Mouse (Mus musculus) spleen, postnatal 4 days (tissue): ENCODE data around the gene Asmt.

Experiments used
- DNase-seq, 2 experiments: peaks; one replicate each; pipeline ENCODE4 v3.0.0; 2022; ENCODE audit warnings: low spot score in 2 of 2

The Asmt gene

DNA sequence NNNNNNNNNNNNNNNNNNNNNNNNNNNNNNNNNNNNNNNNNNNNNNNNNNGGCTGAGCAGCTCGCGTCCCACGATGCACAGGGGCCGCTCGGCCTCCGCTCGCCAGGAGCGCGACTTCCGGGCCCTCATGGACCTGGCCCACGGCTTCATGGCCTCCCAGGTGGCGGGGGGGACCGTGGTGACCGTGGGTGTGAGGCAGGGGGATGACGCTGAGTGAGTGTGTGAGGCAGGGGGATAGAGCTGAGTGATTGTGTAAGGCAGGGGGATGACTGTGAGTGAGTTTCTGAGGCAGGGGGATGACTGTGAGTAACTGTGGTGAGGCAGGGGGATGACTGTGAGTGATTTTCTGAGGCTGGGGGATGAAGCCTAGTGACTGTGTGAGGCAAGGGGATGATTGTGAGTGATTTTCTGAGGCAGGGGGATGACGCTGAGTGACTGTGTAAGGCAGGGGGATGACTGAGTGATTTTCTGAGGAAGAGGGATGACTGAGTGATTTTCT lies at the start of gene Asmt:
Asmt (plus strand) TSS at position 51 of the 499 bp plus-strand sequence.
- no peak for DNase-seq

DNA sequence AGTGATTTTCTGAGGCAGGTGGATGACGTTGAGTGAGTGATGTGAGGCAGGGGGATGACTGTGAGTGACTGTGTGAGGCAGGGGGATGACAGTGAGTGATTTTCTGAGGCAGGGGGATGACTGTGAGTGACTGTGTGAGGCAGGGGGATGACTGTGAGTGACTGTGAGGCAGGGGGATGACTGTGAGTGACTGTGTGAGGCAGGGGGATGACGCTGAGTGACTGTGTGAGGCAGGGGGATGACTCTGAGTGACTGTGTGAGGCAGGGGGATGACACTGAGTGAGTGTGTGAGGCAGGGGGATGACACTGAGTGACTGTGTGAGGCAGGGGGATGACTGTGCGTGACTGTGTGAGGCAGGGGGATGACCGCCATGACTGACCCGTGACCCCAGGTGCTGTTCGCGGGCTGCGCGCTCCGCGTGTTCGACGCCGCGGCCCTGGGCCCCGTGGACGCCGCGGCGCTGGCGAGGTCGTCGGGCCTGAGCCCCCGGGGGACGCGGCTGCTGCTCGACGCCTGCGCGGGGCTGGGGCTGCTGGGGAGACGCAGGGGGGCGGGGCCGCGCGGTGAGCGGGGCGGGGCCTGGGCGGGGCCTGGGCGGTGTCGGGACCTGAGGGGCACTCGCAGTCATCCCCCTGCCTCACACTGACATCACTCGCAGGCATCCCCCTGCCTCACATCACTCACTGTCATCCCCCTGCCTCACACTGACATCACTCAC lies 948 bp downstream of the Asmt start:
- DNase-seq, result peak in 1 of 2 experiments; percentile 73

DNA sequence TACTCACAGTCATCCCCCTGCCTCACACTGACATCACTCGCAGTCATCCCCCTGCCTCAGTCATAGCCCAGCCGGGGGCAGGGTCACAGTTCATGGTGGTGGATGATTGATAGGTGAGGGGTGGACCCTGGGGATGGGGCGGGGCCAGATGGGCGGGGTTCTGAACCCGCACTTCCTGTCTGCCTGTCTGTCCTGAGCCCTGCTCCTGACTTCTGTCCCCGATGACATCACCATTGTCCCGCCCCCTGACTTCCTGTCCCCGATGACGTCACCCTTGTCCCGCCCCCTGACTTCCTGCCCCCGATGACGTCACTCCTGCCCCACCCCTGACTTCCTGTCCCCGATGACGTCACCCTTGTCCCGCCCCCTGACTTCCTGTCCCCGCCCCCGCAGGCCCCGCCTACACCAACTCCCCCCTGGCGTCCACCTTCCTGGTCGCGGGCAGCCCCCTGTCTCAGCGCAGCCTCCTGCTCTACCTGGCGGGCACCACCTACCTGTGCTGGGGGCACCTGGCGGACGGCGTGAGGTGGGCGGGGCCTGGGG lies 1.9 kb downstream of the Asmt start:
- peak; percentile 32 to 71 for DNase-seq

DNA sequence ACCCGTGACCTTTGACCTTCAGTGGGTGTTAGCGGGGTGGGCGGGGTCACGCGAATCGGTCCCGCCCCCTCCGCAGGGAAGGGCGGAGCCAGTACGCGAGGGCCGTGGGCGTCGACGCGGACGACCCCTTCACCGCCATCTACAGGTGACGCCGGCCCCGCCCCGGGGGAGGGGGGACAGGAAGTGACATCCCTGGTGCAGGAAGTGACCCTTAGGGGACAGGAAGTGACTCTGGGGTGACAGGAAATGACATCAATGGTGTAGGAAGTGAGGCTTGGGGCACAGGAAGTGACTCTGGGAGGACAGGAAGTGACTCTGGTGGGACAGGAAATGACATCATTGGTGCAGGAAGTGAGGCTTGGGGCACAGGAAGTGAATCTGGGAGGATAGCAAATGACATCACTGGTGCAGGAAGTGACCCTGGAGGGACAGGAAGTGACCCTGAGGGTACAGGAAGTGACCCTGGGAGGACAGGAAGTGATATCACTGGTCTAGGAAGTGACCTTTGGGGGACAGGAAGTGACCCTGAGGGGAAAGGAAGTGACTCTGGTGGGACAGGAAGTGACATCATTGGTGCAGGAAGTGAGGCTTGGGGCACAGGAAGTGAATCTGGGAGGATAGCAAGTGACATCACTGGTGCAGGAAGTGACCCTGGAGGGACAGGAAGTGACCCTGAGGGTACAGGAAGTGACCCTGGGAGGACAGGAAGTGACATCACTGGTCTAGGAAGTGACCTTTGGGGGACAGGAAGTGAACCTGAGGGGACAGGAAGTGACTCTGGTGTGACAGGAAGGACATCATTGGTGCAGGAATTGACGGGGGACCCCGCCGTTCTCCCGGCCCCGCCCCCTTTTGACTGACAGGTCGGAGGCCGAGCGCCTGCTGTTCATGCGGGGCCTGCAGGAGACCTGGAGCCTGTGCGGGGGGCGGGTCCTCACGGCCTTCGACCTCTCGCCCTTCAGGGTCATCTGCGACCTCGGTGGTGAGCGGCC lies 2.7 kb downstream of the Asmt start:
- DNase-seq, result peak in 1 of 2 experiments; percentile 65

DNA sequence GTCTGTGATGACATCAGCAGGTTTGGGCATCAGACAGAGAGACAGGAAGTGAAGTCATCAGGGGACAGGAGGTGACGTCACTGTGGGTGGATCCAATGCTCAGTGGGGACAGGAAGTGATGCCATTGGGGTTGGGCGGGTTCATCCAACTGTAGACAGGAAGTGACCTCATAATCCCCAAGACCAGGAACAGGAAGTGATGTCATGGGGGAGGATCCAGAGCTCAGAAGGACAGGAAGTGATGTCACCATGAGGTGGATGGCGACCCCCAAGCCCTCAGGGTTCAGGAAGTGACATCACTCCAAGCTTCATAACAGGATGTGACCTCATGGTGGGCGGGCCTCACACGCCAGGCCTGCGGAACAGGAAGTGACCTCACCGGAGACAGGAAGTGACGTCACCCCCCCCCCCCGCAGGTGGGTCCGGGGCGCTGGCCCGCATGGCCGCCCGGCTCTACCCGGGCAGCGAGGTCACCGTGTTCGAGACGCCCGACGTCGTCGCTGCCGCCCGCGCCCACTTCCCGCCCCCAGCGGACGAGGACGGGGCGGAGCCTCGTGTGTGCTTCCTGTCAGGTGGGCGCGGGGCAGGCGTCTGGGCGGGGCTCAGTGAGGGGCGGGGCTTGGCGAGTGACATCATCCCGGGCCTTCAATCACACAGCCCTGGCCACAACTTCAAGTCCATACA lies 3.6 kb downstream of the Asmt start:
- no peak for DNase-seq

DNA sequence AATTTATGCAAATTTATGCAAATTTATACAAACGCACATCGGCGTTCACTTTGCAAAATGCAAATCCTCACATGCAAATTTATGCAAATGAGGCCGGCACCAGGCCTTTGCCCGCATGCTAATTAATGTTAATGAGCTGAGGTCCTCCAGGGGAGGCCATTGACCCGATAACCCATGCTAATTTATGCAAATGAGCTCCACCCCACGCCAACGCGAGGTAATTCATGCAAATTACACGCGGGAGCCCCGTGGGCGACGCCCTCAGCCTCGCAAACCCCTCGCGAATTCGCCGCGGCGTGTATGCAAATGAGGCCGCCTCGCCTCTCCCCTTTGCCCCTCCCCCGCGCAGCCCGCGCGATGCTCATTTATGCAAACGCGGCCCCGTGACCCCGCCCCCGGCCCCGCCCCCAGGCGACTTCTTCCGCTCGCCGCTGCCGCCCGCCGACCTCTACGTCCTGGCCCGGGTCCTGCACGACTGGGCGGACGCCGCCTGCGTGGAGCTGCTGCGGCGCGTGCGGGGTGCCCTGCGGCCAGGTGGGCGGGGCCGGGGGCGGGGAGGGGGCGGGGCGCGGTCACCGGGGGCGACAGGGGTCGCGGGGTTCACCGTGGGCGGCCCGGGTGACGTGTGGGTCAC lies 4.3 kb downstream of the Asmt start:
- DNase-seq, result no peak

DNA sequence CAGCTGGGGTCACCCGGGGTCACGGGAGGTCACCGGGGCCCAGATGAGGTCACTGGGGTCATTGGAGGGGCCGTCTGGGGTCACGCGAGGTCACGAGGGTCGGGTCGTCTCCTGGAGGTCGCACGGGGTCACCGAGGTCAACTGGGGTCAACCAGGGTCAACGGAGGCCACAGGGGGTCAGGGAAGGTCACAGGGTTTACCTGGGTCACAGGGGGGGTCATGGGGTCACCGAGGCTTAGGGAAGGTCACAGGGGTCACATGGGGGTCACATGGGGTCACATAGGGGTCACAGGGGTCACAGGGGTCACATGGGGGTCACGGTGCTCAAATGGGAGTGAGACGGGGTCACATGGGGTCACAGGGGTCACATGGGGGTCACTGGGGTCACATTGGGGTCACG lies 4.8 kb downstream of the Asmt start:
- no peak for DNase-seq

DNA sequence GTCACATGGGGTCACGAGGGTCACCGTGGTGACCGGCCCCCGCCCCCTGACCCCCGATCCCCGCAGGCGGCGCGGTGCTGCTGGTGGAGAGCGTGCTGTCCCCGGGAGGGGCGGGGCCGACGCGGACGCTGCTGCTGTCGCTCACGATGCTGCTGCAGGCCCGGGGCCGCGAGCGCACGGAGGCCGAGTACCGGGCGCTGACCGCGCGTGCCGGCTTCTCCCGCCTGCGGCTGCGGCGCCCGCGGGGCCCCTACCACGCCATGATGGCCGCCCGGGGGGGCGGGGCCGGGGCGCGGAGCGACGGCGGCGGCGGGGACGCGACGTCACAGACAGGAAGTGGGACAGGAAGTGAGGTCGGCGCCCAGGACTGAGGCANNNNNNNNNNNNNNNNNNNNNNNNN lies 5.2 kb downstream of the Asmt start:
- DNase-seq, result no peak
